Mouse (Mus musculus): ENCODE results near the gene Tnfrsf17. TPM values are rescaled to one million over a fixed set of nuclear protein-coding genes. Genes with fewer than 3 reads are reported as not detected.

Tnfrsf17 gene
- total RNA-seq (2014; rRNA removed) (not detected in 2 replicates), polyA plus RNA-seq (2015; fragmentation: Nextera tagmentation; extraction: Ambion mirVana) (0.20 and 0.21 TPM in 2 replicates)

GRCm38 (mm10) chr16:11313512-11313911 lies at the start of gene Tnfrsf17:
Tnfrsf17 (plus strand) TSS chr16:11313812.
- Histone ChIP-seq H3K4me3 (ENCODE audit: low read depth, low read length) (no peak within 1 kb of the TSS), H3K4me2 (ENCODE audit: low read depth, low read length, poor library complexity, severe bottlenecking) (no peak within 1 kb of the TSS), H3K9ac (replicated peaks; ENCODE audit: low read length, poor library complexity, severe bottlenecking) (no peak within 1 kb of the TSS), H3K27ac (ENCODE audit: low read depth, low read length) (no peak within 1 kb of the TSS), H3K36me3 (ENCODE audit: insufficient read depth, low read length) (no peaks in the 10 kb centered on the region), H3K4me1 (ENCODE audit: insufficient read depth, low read length) (no peaks in the 10 kb centered on the region), H3K9me3 (ENCODE audit: low read length) (no peaks in the 10 kb centered on the region), H3K27me3 (ENCODE audit: insufficient read depth, low read length) (no peaks in the 10 kb centered on the region)
- TF ChIP-seq CTCF (IDR thresholded peaks at IDR 0.05) = no peak
- ATAC-seq (ENCODE audit: low FRiP score) = no peak
- WGBS = 64% methylated on average over 7 of the region's 7 CpGs
- DNase-seq (ENCODE audit: low spot score) = no peak

GRCm38 (mm10) chr16:11266556-11266955 lies 47.1 kb upstream of the Tnfrsf17 start:
- ATAC-seq (ENCODE audit: low FRiP score) = no peak

GRCm38 (mm10) chr16:11269808-11270207 lies 43.8 kb upstream of the Tnfrsf17 start:
- no peaks in the 10 kb centered on the region for H3K36me3 ChIP-seq (ENCODE audit: insufficient read depth, low read length)
- H3K4me2 ChIP-seq (ENCODE audit: low read depth, low read length, poor library complexity, severe bottlenecking) = no peak overlapping the region
- no peak for TF ChIP-seq CTCF (IDR thresholded peaks at IDR 0.05)
- no peaks in the 10 kb centered on the region for H3K9me3 ChIP-seq (ENCODE audit: low read length)
- ATAC-seq (ENCODE audit: low FRiP score) = no peak
- H3K4me3 ChIP-seq (ENCODE audit: low read depth, low read length) = no peak overlapping the region
- DNase-seq (ENCODE audit: low spot score) = no peak
- no peak overlapping the region for H3K9ac ChIP-seq (replicated peaks; ENCODE audit: low read length, poor library complexity, severe bottlenecking)
- H3K27ac ChIP-seq (ENCODE audit: low read depth, low read length) = no peak overlapping the region
- WGBS = 33% methylated on average over 6 of the region's 6 CpGs
- no peaks in the 10 kb centered on the region for H3K27me3 ChIP-seq (ENCODE audit: insufficient read depth, low read length)
- H3K4me1 ChIP-seq (ENCODE audit: insufficient read depth, low read length) = no peaks in the 10 kb centered on the region

More at GRCm38 (mm10) chr16:11266556-11266955, 47.1 kb upstream of the Tnfrsf17 start:
- WGBS = 76% methylated on average over 2 of the region's 2 CpGs
- no peaks in the 10 kb centered on the region for H3K27me3 ChIP-seq (ENCODE audit: insufficient read depth, low read length)
- no peak overlapping the region for H3K4me2 ChIP-seq (ENCODE audit: low read depth, low read length, poor library complexity, severe bottlenecking)
- no peak for DNase-seq (ENCODE audit: low spot score)
- no peak overlapping the region for H3K4me3 ChIP-seq (ENCODE audit: low read depth, low read length)
- H3K4me1 ChIP-seq (ENCODE audit: insufficient read depth, low read length) = no peaks in the 10 kb centered on the region
- H3K9ac ChIP-seq (replicated peaks; ENCODE audit: low read length, poor library complexity, severe bottlenecking) = no peak overlapping the region
- TF ChIP-seq CTCF (IDR thresholded peaks at IDR 0.05) = no peak
- H3K9me3 ChIP-seq (ENCODE audit: low read length) = no peaks in the 10 kb centered on the region
- no peak overlapping the region for H3K27ac ChIP-seq (ENCODE audit: low read depth, low read length)
- no peaks in the 10 kb centered on the region for H3K36me3 ChIP-seq (ENCODE audit: insufficient read depth, low read length)

GRCm38 (mm10) chr16:11270642-11271041 lies 43.0 kb upstream of the Tnfrsf17 start:
- no peak overlapping the region for H3K4me2 ChIP-seq (ENCODE audit: low read depth, low read length, poor library complexity, severe bottlenecking)
- no peak for ATAC-seq (ENCODE audit: low FRiP score)
- DNase-seq (ENCODE audit: low spot score) = no peak
- no peaks in the 10 kb centered on the region for H3K4me1 ChIP-seq (ENCODE audit: insufficient read depth, low read length)
- no peak overlapping the region for H3K4me3 ChIP-seq (ENCODE audit: low read depth, low read length)
- no peaks in the 10 kb centered on the region for H3K27me3 ChIP-seq (ENCODE audit: insufficient read depth, low read length)
- H3K9ac ChIP-seq (replicated peaks; ENCODE audit: low read length, poor library complexity, severe bottlenecking) = no peak overlapping the region
- 88% methylated on average over 2 of the region's 2 CpGs for WGBS
- H3K36me3 ChIP-seq (ENCODE audit: insufficient read depth, low read length) = no peaks in the 10 kb centered on the region
- H3K9me3 ChIP-seq (ENCODE audit: low read length) = no peaks in the 10 kb centered on the region
- TF ChIP-seq CTCF (IDR thresholded peaks at IDR 0.05) = no peak
- H3K27ac ChIP-seq (ENCODE audit: low read depth, low read length) = no peak overlapping the region

- no peak for TF ChIP-seq CTCF (IDR thresholded peaks at IDR 0.05)
Measured at GRCm38 (mm10) chr16:11271073-11271472, 42.5 kb upstream of the Tnfrsf17 start.

GRCm38 (mm10) chr16:11276888-11277287 lies 36.7 kb upstream of the Tnfrsf17 start:
- Histone ChIP-seq H3K27ac (ENCODE audit: low read depth, low read length) (no peak overlapping the region), H3K36me3 (ENCODE audit: insufficient read depth, low read length) (no peaks in the 10 kb centered on the region), H3K4me3 (ENCODE audit: low read depth, low read length) (no peak overlapping the region), H3K9ac (replicated peaks; ENCODE audit: low read length, poor library complexity, severe bottlenecking) (no peak overlapping the region), H3K4me1 (ENCODE audit: insufficient read depth, low read length) (no peaks in the 10 kb centered on the region), H3K9me3 (ENCODE audit: low read length) (no peaks in the 10 kb centered on the region), H3K27me3 (ENCODE audit: insufficient read depth, low read length) (no peaks in the 10 kb centered on the region), H3K4me2 (ENCODE audit: low read depth, low read length, poor library complexity, severe bottlenecking) (no peak overlapping the region)
- DNase-seq (ENCODE audit: low spot score) (no peak), ATAC-seq (ENCODE audit: low FRiP score) (no peak)
- no peak for TF ChIP-seq CTCF (IDR thresholded peaks at IDR 0.05)
- 28% methylated on average over 3 of the region's 3 CpGs for WGBS

More at GRCm38 (mm10) chr16:11271073-11271472, 42.5 kb upstream of the Tnfrsf17 start:
- DNase-seq (ENCODE audit: low spot score) (no peak), ATAC-seq (ENCODE audit: low FRiP score) (no peak)
- Histone ChIP-seq H3K4me1 (ENCODE audit: insufficient read depth, low read length) (no peaks in the 10 kb centered on the region), H3K4me3 (ENCODE audit: low read depth, low read length) (no peak overlapping the region), H3K36me3 (ENCODE audit: insufficient read depth, low read length) (no peaks in the 10 kb centered on the region), H3K27ac (ENCODE audit: low read depth, low read length) (no peak overlapping the region), H3K4me2 (ENCODE audit: low read depth, low read length, poor library complexity, severe bottlenecking) (no peak overlapping the region), H3K9me3 (ENCODE audit: low read length) (no peaks in the 10 kb centered on the region), H3K9ac (replicated peaks; ENCODE audit: low read length, poor library complexity, severe bottlenecking) (no peak overlapping the region), H3K27me3 (ENCODE audit: insufficient read depth, low read length) (no peaks in the 10 kb centered on the region)
